Mouse (Mus musculus) MEL (cell line): ENCODE measurements at regions not wholly inside any gene's neighbourhood (a gene's known extent, or its start where the extent isn't known, plus 50 kb on each side); places are given as distances from the start of the nearest gene placed in this dataset.
"Not testable (repeated sequence)": the region's sequence is repeated elsewhere in the genome, so short reads cannot be mapped to it uniquely, and the experiment has no call there.

Source experiments
- DNase-seq: peaks from one replicate; pipeline ENCODE4 v3.0.0; 2011; ENCODE audit warnings: low read depth, low spot score
- H3K27ac ChIP-seq: 2 replicates; pipeline ENCODE4 v1.5.1; 2012; ENCODE audit warnings: low read depth, mild to moderate bottlenecking, control low read depth, low read length, moderate library complexity; ENCODE audit not compliant: control insufficient read depth
- H3K27me3 ChIP-seq, 2 experiments: fragments of 150-350 bp in 1 of 2; sonication (generic) in 1 of 2; 2 replicates each; pipeline ENCODE4 v1.6.1; 2012; ENCODE audit warnings: low read length in 2 of 2, mild to moderate bottlenecking in 2 of 2, improper control_type of control experiment in 1 of 2, moderate library complexity in 1 of 2; ENCODE audit not compliant: insufficient read depth in 2 of 2, control insufficient read depth in 1 of 2
- H3K36me3 ChIP-seq, 2 experiments: 2 replicates each; pipeline ENCODE4 v1.6.1; 2012 to 2014; ENCODE audit warnings: low read length in 2 of 2, improper control_type of control experiment in 1 of 2, inconsistent platforms in 1 of 2, mild to moderate bottlenecking in 1 of 2; ENCODE audit not compliant: insufficient read depth in 2 of 2, control insufficient read depth in 1 of 2
- H3K4me1 ChIP-seq, 2 experiments: fragments of 150-350 bp in 1 of 2; sonication (generic) in 1 of 2; 2 replicates each; pipeline ENCODE4 v1.6.1; 2012; ENCODE audit warnings: low read length in 2 of 2, improper control_type of control experiment in 1 of 2, mild to moderate bottlenecking in 1 of 2; ENCODE audit not compliant: insufficient read depth in 2 of 2, control insufficient read depth in 1 of 2
- H3K4me3 ChIP-seq, 2 experiments: fragments of 150-350 bp in 1 of 2; sonication (generic) in 1 of 2; 2 replicates each; pipeline ENCODE4 v1.5.1; 2012; ENCODE audit warnings: low read depth in 2 of 2, low read length in 2 of 2, mild to moderate bottlenecking in 2 of 2, moderate library complexity in 2 of 2, control low read depth in 1 of 2, improper control_type of control experiment in 1 of 2; ENCODE audit not compliant: control insufficient read depth in 1 of 2, insufficient read depth in 1 of 2
- H3K79me2 ChIP-seq: 2 replicates; pipeline ENCODE4 v1.6.1; 2012; ENCODE audit warnings: mild to moderate bottlenecking, low read length, moderate library complexity; ENCODE audit not compliant: control insufficient read depth, poor library complexity, insufficient read depth
- H3K9ac ChIP-seq: 2 replicates; pipeline ENCODE4 v1.6.1; 2012; ENCODE audit warnings: low read depth, mild to moderate bottlenecking, control low read depth, low read length, moderate library complexity; ENCODE audit not compliant: control insufficient read depth, poor library complexity, severe bottlenecking
- H3K9me3 ChIP-seq: fragments of 150-350 bp; sonication (generic); replicated peaks from 2 replicates; pipeline ENCODE4 v1.6.1; 2012; ENCODE audit warnings: mild to moderate bottlenecking, low read length, improper control_type of control experiment, moderate library complexity; ENCODE audit not compliant: insufficient read depth

DNA sequence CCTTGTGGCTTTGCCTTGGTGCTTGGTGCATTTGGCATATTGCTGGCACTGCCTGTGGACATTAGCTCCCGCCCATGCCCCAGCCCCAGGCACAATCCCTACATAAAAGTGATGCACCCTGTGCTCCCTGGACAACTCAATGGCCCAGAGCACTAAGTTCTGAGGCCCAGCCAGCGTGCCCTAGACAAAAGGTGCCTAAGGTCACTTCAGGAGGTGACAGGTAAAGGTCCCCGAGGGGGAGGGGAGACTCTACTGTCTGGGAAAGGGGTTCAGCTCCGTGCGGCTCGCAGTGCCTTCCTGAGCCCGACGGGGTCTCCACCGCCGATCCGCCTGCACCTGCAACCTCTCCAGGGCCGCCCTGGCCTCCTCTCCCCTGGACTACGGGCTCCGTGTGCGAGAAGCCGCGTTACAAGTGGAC is 216.9 kb downstream of the Samd9l start:
- H3K4me3 ChIP-seq, H3K36me3 ChIP-seq, H3K9me3 ChIP-seq, H3K27ac ChIP-seq, H3K9ac ChIP-seq, H3K79me2 ChIP-seq, H3K27me3 ChIP-seq, H3K4me1 ChIP-seq, DNase-seq: not testable (repeated sequence)

DNA sequence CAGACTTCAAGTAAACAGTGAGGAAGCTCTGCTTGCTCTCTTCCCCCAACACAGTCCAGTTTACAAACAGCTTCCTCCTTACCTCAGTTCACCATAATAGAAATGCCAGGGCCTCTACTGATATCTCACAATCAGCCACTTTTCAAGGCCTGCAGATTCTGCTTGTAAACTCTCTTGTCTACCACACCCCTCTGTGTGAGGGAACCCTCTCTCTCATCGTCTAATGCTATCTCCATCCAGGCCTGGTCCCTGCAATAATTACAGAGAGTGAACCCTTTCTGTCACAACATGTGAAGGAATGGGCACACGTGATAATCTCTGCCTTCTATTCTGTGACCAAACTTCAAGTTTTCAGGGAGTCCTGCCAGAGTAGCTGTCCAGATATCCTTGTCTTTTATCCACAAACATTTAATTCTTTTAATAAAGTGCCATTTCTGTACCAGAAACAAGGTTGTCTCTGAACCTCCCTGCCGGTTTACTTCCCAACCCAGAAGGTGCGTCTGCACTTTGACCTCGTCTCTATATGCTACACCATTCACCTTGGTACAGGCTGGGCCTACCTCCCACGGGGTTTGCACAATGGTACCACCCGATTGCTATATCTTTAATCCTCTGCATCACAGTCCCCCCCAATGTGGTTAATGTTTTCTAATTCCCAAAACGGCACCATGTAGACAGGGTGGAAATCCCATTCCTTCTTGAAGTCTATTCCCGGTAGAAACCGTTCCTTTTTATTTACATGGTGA is 219.6 kb downstream of the Samd9l start:
- not testable (repeated sequence) for H3K36me3 ChIP-seq, H3K4me1 ChIP-seq, DNase-seq

DNA sequence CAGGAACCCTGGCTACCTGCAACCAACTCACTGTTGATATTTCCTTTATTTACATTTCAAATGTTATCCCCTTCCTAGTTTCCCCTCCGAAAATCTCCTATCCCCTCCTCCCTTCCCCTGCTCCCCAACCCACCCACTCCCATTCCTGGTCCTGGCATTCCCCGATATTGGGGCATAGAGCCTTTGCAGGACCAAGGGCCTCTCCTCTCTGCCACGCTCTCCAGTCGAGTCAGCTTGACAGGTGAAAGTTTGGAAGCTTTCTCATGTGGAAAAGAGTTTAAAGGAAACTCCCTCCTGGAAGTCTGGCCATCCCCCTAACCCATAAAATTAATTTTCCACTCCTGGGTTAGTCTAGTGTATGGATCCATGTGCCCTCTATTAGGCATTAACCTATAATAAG is 229.9 kb downstream of the Samd9l start:
- not testable (repeated sequence) for H3K79me2 ChIP-seq, H3K4me3 ChIP-seq

More for the DNA sequence above, 219.6 kb downstream of the Samd9l start:
- H3K9me3 ChIP-seq, H3K79me2 ChIP-seq, H3K27me3 ChIP-seq, H3K9ac ChIP-seq, H3K27ac ChIP-seq, H3K4me3 ChIP-seq: not testable (repeated sequence)

DNA sequence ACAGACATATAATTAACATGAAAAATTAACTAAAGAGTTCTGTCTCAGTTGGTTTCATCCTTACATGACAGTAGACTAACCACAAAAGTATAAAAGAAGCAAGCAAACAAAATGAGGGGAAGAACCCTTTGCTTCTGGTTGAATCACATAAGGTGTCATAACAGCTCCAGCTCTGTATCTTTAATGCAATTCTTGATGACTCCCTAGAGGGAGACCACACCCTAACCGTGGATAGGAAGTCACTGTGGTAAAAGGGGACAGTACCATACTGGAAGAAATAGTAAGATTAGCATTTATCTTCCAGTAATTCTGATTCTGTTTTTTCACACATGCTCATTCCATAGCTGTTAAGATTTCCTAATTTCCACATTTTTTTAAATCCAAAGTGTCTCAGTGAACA is 233.2 kb downstream of the Samd9l start:
- H3K27ac ChIP-seq, H3K9me3 ChIP-seq, H3K27me3 ChIP-seq, H3K79me2 ChIP-seq, H3K4me3 ChIP-seq, DNase-seq, H3K4me1 ChIP-seq, H3K9ac ChIP-seq, H3K36me3 ChIP-seq: not testable (repeated sequence)

More for the DNA sequence above, 229.9 kb downstream of the Samd9l start:
- not testable (repeated sequence) for H3K27me3 ChIP-seq, H3K9ac ChIP-seq, H3K27ac ChIP-seq, H3K9me3 ChIP-seq, H3K4me1 ChIP-seq, DNase-seq, H3K36me3 ChIP-seq

DNA sequence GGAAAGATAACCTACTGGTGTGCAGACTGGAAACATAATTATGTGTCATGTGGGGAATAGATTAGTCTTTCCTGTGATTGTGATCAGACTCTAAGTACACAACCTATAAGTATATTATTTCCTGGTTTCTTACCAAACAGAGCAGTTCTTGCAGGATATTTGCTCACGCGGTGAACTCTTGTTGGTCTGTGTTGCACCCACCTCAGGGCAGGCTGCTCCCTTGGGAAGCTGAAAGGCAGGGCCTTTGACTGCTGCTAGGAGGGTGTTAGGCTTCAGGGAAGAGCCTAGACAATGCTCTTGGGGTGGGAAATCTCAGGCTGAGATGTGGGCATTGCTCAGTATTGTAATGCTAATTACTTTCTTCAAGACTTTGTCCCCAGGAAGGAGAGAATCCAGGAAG is 247.5 kb downstream of the Samd9l start:
- H3K4me3 ChIP-seq, H3K9me3 ChIP-seq, H3K79me2 ChIP-seq, H3K4me1 ChIP-seq, H3K27ac ChIP-seq, H3K9ac ChIP-seq, H3K36me3 ChIP-seq, DNase-seq, H3K27me3 ChIP-seq: not testable (repeated sequence)

DNA sequence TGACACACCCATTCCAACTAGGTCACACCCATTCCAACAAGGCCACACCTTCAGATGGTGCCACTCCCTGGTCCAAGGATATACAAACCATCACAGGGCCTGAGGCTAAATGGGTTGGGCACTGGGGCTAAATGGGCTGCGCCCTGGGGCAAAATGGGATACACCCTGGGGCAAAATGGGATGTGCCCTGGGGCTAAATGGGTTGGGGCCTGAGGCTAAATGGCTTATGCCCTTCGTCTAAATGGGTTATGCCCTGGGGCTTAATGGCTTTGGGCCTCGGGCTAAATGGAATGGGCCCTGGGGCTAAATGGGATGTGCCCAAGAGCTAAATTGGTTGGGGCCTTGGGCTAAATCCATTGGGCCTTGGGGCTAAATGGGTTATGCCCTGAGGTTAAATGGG is 261.5 kb downstream of the Samd9l start:
- not testable (repeated sequence) for DNase-seq, H3K9me3 ChIP-seq, H3K4me1 ChIP-seq, H3K27me3 ChIP-seq, H3K4me3 ChIP-seq, H3K79me2 ChIP-seq, H3K36me3 ChIP-seq, H3K9ac ChIP-seq, H3K27ac ChIP-seq

DNA sequence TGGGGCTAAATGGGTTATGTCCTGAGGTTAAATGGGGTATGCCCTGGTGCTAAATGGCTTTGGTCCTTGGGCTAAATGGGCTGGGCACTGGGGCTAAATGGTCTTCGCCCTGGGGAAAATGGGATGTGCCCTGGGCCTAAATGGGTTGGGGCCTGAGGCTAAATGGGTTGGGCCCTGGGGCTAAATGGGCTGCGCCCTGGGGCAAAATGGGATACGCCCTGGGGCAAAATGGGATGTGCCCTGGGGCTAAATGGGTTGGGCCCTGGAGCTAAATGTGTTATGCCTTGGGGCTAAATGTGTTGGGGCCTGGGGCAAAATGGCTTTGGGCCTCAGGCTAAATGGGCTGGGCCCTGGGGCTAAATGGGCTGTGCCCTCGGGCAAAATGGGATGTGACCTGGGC is 265.6 kb downstream of the Samd9l start:
- not testable (repeated sequence) for H3K79me2 ChIP-seq, H3K36me3 ChIP-seq, H3K27ac ChIP-seq, H3K9ac ChIP-seq, H3K4me3 ChIP-seq, H3K27me3 ChIP-seq, H3K9me3 ChIP-seq, DNase-seq, H3K4me1 ChIP-seq
